9 mouse cellular contexts compared by ENCODE assay signal in genomic region chr17:88652702-88653374, GRCm38 (mm10). TPM values are rescaled to one million over a fixed set of nuclear protein-coding genes. Genes with fewer than 3 reads are reported as not detected.
DNase-seq lines count a peak whose midpoint lies in the region; ATAC-seq and TF ChIP-seq lines count a peak whose summit lies in the region.
"Had no signal": no experiment of that assay in that cellular context is flagged by ENCODE, and none has a peak within 500 bp of the region (broad histone marks: within the 10 kb centered on the region; RNA-seq: fewer than 3 reads in every experiment).

No protein-coding gene starts in this region.

- peak; percentile 96 for ATAC-seq in megakaryocyte progenitor cell, adult 5-6 weeks (replicated peaks; ENCODE audit: poor library complexity)

- peak overlapping the region; percentile 76 for H3K27ac ChIP-seq in left cerebral cortex, adult 2 months
- H3K27ac ChIP-seq: liver, embryonic 15.5 days had no signal

- H3K4me3 ChIP-seq in left cerebral cortex, adult 2 months, result peak overlapping the region; percentile 41
- H3K4me3 ChIP-seq: liver, embryonic 15.5 days had no signal

- DNase-seq in MN1 (ENCODE audit: low spot score), result peak; percentile 46
- peak; percentile 81 to 88 for DNase-seq in cerebellum, adult 18-20 months
- peak; percentile 75 to 97 for DNase-seq in frontal cortex, adult 2 months (ENCODE audit: extremely low spot score in 1 of 2, low spot score in 1 of 2)
- DNase-seq in induced T-regulatory cell, adult 2 months (ENCODE audit: low read depth), result peak; percentile 82
- DNase-seq in left cerebral cortex, adult 2 months (ENCODE audit: extremely low spot score in 1 of 2, low spot score in 2 of 2), result peak; percentile 87 to 93
- DNase-seq in right cerebral cortex, postnatal 14 days, result peak; percentile 90
- DNase-seq in yolk sac, embryonic 10.5 days (ENCODE audit: low spot score), result peak; percentile 57

- peak; percentile 91 for TF ChIP-seq CTCF in left cerebral cortex, adult 2 months (IDR thresholded peaks at IDR 0.05)

- intact Hi-C loops in left cerebral cortex, adult 2 months (cut with DNase I), result loop anchor here (1.0 to 10.0 kb wide), 5 partner anchors 100 to 1932 kb away; no protein-coding TSS in a partner anchor

RNA-seq across cellular contexts. Expression of gene Gtf2a1l, which starts 15.6 kb away (rescaled TPM):
- 0.11 and 0.12 TPM in 2 replicates for polyA plus RNA-seq in frontal cortex, adult 2 months (2012; rRNA removed)
- total RNA-seq in left cerebral cortex, adult 2 months (2021), result under 1 TPM; 0.28 to 0.32 TPM
- total RNA-seq in megakaryocyte progenitor cell, adult 5-6 weeks (2015), result not detected in 2 replicates
- not detected in 2 replicates for total RNA-seq in megakaryocyte progenitor cell, adult 5-6 weeks (2017)
- polyA plus RNA-seq: liver, embryonic 15.5 days had no signal

RNA-seq across cellular contexts. Expression of gene Ston1, which starts 55.4 kb away (rescaled TPM):
- polyA plus RNA-seq in frontal cortex, adult 2 months (2012; rRNA removed), result 3.4 and 4.0 TPM in 2 replicates
- 1 to 10 TPM; 6.1 to 7.4 TPM for total RNA-seq in left cerebral cortex, adult 2 months (2021)
- not detected in 2 replicates for total RNA-seq in megakaryocyte progenitor cell, adult 5-6 weeks (2015)
- total RNA-seq in megakaryocyte progenitor cell, adult 5-6 weeks (2017), result not detected in 2 replicates

Comparison
In these comparisons a context has a peak if more than half of its experiments do, and no peak if none do; other contexts are left out.
1. Peak in every context shown above with its lines: DNase-seq, ATAC-seq, H3K4me3 ChIP-seq and H3K27ac ChIP-seq.
2. RNA of gene Ston1, which starts 55.4 kb away (total RNA-seq): 6.1 to 7.4 TPM in left cerebral cortex, adult 2 months; not detected in megakaryocyte progenitor cell, adult 5-6 weeks; every median in the first group is over 4 times any median in the second.